Mouse (Mus musculus) testis, adult 2 months (tissue): Measurements from ENCODE around the gene Mylk2.

ENCODE experiments used
- CTCF ChIP-seq: fragments of 200-500 bp; IDR thresholded peaks from 2 replicates; pipeline ENCODE4 v1.5.1; 2012; ENCODE audit warnings: low read depth, mild to moderate bottlenecking, inconsistent platforms, low read length, moderate library complexity; ENCODE audit not compliant: control insufficient read depth, insufficient read depth, insufficient replicate concordance
- POLR2A ChIP-seq: fragments of 200-500 bp; IDR thresholded peaks from 2 replicates; pipeline ENCODE4 v1.6.1; 2012; ENCODE audit warnings: low read depth, mild to moderate bottlenecking, inconsistent platforms, low read length, moderate library complexity; ENCODE audit not compliant: control insufficient read depth

DNA sequence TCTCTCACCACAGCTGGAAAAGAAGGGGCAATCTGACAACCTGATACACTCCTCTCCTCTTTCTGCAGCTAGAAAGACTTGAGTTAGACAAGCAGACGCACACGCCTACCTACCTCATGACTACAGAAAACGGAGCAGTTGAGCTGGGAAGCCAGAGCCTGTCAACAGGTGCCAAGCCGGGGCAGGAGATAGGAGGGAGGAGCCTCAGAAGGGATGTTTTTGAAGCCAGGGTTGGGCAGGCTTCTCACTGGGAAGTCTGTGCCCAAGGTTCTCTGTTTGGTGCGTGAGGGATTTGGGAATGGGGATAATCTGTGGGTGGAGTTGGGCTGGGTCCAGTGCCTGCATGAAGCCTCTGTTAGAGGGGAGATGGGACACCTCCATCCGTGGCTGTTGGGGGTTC lies 280 bp downstream of the Mylk2 start:
- TF ChIP-seq CTCF: no peak
- TF ChIP-seq POLR2A: no peak
